Mouse (Mus musculus): ENCODE data around the gene Cdkl5. TPM values are rescaled to one million over a fixed set of nuclear protein-coding genes. Genes with fewer than 3 reads are reported as not detected.

Gene Cdkl5
- total RNA-seq (2017), result 1.1 to 1.4 TPM in 2 of 3 replicates, not detected in the other

GRCm38 (mm10) chrX:160994543-160995121 lies at the start of gene Cdkl5:
Gene Cdkl5 (minus strand): TSS chrX:160994704.
- peak; percentile 98 for ATAC-seq (replicated peaks; ENCODE audit: insufficient number of reproducible peaks, low FRiP score, low TSS enrichment, poor library complexity, severe bottlenecking)

DNA sequence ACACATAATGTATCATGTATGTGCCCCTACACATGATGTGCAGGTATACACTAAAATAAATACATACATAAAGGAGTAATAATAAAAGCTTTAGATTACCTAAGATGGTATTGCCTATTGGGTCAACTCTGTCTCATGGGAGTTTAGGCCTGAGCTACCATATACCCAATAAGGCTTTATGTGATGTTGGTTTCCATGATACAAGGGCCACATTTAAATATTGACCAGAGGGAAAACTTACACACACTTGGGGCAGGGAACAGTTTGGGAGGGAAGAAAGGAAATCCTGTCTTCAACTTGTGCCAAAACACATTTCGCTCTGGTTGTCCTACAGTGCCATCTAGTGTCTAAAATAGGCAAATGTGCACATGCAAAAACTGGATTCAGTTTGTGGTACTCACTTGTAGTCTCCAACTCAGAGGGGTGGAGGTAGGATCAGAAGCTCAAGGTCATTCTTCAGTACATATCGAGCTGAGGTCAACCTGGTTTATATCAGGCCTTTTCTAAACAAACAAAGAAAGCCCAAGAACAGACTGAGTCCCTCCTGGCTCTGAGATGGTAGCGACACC lies 38.8 kb upstream of the Cdkl5 start:
- no peak for ATAC-seq (replicated peaks; ENCODE audit: insufficient number of reproducible peaks, low FRiP score, low TSS enrichment, poor library complexity, severe bottlenecking)

- ATAC-seq (replicated peaks; ENCODE audit: insufficient number of reproducible peaks, low FRiP score, low TSS enrichment, poor library complexity, severe bottlenecking), result no peak
Measured at GRCm38 (mm10) chrX:161032423-161032822, 37.9 kb upstream of the Cdkl5 start.

- no peak for ATAC-seq (replicated peaks; ENCODE audit: insufficient number of reproducible peaks, low FRiP score, low TSS enrichment, poor library complexity, severe bottlenecking)
Measured at GRCm38 (mm10) chrX:161030233-161030632, 35.7 kb upstream of the Cdkl5 start.

DNA sequence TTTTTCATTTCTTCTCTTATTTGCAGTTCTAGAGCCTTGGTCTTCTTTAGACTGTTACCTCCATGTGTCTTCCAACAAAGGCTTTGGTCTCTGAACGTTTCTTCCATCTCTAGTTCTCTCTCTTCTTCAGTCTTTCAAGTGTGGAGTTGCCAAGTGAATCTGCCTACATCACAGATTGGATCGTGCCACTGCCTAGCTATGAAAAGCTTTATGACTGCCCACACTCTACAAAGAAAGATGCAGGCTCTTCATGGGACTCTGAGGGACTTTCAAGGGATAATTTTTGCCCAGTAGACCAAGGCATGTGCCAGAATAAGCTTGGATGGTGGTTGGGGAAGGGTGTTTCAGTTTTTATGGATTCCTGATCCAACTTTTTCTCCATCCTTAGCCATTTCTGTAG lies 30.0 kb upstream of the Cdkl5 start:
- no peak for ATAC-seq (replicated peaks; ENCODE audit: insufficient number of reproducible peaks, low FRiP score, low TSS enrichment, poor library complexity, severe bottlenecking)

- no peak for ATAC-seq (replicated peaks; ENCODE audit: insufficient number of reproducible peaks, low FRiP score, low TSS enrichment, poor library complexity, severe bottlenecking)
Measured at GRCm38 (mm10) chrX:161021548-161021947, 27.0 kb upstream of the Cdkl5 start.

GRCm38 (mm10) chrX:161018179-161018578 lies 23.7 kb upstream of the Cdkl5 start:
- ATAC-seq (replicated peaks; ENCODE audit: insufficient number of reproducible peaks, low FRiP score, low TSS enrichment, poor library complexity, severe bottlenecking), result no peak

GRCm38 (mm10) chrX:161006272-161006671 lies 11.8 kb upstream of the Cdkl5 start:
- ATAC-seq (replicated peaks; ENCODE audit: insufficient number of reproducible peaks, low FRiP score, low TSS enrichment, poor library complexity, severe bottlenecking), result no peak

- no peak for ATAC-seq (replicated peaks; ENCODE audit: insufficient number of reproducible peaks, low FRiP score, low TSS enrichment, poor library complexity, severe bottlenecking)
Measured at GRCm38 (mm10) chrX:160996051-160996450, 1.5 kb upstream of the Cdkl5 start.

DNA sequence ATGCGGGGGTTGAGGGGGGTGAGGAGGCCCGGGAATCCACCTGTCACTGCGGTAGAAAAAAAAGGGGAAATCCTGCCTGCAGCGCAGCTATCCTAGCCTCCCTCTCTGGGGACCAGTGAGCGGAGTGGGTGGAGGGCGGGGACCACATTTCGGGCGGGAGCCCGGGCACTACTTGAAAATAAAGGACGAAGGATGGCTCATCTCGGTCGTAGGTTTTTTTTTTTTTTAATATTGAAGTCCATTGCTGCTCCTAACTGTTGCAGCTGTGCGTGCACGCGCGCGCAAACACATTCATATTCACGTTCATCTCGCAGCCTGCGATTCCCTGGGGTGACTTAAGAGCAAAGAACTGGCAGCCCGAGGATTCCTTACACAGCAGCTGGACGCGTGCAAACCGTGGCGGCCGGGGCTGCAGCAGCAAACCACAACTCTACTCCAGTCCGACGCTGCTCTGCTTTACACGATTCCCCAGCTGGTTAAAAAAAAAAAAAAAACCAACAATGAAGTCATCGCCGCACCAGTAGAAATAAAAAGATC lies 695 bp upstream of the Cdkl5 start:
- peak; percentile 14; the same call in 1 of the 2 replicates for ATAC-seq (replicated peaks; ENCODE audit: insufficient number of reproducible peaks, low FRiP score, low TSS enrichment, poor library complexity, severe bottlenecking)

- peak; percentile 23; the same call in 1 of the 2 replicates for ATAC-seq (replicated peaks; ENCODE audit: insufficient number of reproducible peaks, low FRiP score, low TSS enrichment, poor library complexity, severe bottlenecking)
Measured at GRCm38 (mm10) chrX:160993749-160994539, 560 bp downstream of the Cdkl5 start.

GRCm38 (mm10) chrX:160992703-160993102 lies 1.8 kb downstream of the Cdkl5 start:
- ATAC-seq (replicated peaks; ENCODE audit: insufficient number of reproducible peaks, low FRiP score, low TSS enrichment, poor library complexity, severe bottlenecking), result no peak

- no peak for ATAC-seq (replicated peaks; ENCODE audit: insufficient number of reproducible peaks, low FRiP score, low TSS enrichment, poor library complexity, severe bottlenecking)
Measured at GRCm38 (mm10) chrX:160990276-160990675, 4.2 kb downstream of the Cdkl5 start.

- ATAC-seq (replicated peaks; ENCODE audit: insufficient number of reproducible peaks, low FRiP score, low TSS enrichment, poor library complexity, severe bottlenecking), result no peak
Measured at GRCm38 (mm10) chrX:160977919-160978318, 16.6 kb downstream of the Cdkl5 start.

DNA sequence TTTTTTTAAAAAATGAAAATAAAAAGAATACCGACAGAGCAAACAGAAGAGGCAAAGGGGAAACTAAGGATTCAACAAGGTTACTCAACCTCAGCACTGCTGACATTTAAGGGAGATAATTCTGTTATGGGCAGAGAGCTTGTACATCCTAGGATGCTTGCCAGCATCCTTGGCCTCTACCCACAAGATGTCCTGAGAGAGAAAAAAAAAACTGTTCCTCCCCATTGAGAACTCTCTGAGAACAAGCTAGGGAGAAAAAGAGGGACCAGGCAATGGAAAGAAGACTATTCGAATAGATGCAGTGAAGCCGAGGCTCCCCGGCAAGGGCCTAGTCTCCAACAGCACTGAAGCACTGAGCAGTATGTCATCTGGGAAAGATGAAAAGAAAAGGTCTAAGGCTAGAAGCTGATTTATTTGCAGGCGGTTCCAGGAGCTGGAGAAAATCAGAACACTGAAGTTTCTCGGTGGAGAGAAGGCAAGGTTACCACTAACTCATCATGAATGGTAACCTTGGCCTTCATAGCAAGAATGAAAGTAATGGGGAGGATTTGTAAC lies 22.4 kb downstream of the Cdkl5 start:
- no peak for ATAC-seq (replicated peaks; ENCODE audit: insufficient number of reproducible peaks, low FRiP score, low TSS enrichment, poor library complexity, severe bottlenecking)

DNA sequence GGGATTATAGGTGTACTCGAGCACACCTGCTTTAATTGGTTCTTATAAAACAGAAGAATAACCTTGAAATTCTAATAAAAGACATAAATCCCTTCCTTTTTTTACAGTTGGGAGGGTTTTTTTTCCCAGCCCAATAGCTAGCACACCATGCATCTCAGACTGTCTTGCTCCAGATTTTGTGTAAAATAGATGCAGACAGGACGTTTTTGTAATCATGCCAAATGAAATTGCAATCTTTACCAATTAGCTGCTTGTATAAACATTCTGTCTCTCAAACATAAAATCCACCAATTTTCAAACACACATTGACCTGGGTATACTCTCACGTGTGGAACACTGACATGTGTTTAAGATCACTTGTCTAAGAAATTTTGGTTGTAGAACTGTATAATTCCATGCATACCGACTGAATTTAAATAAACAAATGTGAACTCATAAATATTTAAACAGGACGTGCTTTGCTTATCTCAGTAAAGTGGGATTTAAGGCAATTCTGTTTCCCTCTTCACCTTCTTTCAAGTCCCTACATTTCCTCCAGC lies 35.8 kb downstream of the Cdkl5 start:
- no peak for ATAC-seq (replicated peaks; ENCODE audit: insufficient number of reproducible peaks, low FRiP score, low TSS enrichment, poor library complexity, severe bottlenecking)

- ATAC-seq (replicated peaks; ENCODE audit: insufficient number of reproducible peaks, low FRiP score, low TSS enrichment, poor library complexity, severe bottlenecking), result no peak
Measured at GRCm38 (mm10) chrX:160949583-160949982, 44.9 kb downstream of the Cdkl5 start.

GRCm38 (mm10) chrX:160944722-160945121 lies 49.8 kb downstream of the Cdkl5 start:
- ATAC-seq (replicated peaks; ENCODE audit: insufficient number of reproducible peaks, low FRiP score, low TSS enrichment, poor library complexity, severe bottlenecking), result no peak

- no peak for ATAC-seq (replicated peaks; ENCODE audit: insufficient number of reproducible peaks, low FRiP score, low TSS enrichment, poor library complexity, severe bottlenecking)
Measured at GRCm38 (mm10) chrX:160935541-160935940, 59.0 kb downstream of the Cdkl5 start.

All from monocyte, adult 5-6 weeks (primary cell).